Mouse (Mus musculus) adipocyte (in vitro differentiated cells): ENCODE measurements at regions not wholly inside any gene's neighbourhood (a gene's known extent, or its start where the extent isn't known, plus 50 kb on each side); places are given as distances from the start of the nearest gene placed in this dataset.
"Not testable (repeated sequence)": the region's sequence is repeated elsewhere in the genome, so short reads cannot be mapped to it uniquely, and the experiment has no call there.

Source experiments
- DNase-seq: peaks from one replicate; pipeline ENCODE4 v3.0.0-alpha.2; 2016; ENCODE audit warnings: low spot score

DNA sequence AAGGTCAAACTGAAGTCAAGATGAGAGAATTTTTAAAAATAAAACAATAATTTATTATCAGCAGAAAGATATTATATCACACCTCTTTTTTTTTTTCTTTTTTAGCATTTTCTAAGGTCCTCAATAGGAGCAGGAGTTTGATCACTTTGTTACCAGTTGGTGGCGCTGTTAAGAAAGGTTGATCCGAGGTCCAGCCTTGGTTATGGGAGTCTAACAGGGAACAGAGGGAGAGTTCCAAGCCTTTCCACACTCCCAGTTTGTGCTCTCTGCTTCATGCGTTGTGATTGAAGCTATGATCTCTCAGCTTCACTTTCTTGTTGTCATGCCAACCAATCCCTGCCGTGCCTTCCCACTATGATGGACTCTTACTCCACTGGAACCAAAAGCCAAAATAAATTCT lies 83.8 kb downstream of the Fam174a start:
- DNase-seq, result no peak

DNA sequence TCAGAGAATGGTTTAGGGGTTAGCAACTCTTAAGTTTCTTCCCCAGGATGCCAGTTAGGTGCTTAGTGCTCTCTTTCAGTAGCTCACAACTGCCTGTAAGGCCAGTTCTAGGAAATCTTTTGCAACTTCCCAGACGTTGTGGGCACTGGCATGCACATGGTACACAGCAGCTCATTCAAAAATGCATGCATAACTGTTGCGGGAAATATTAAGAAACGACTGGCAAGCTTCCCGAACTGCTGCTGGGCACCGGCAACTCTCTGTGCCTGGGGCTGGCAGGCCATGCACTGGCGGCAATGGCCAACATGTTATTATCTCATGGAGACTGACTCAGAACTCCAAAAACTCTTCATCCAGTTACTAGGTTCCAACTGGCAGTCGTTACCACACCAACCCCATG lies 86.3 kb downstream of the Fam174a start:
- DNase-seq, result no peak

DNA sequence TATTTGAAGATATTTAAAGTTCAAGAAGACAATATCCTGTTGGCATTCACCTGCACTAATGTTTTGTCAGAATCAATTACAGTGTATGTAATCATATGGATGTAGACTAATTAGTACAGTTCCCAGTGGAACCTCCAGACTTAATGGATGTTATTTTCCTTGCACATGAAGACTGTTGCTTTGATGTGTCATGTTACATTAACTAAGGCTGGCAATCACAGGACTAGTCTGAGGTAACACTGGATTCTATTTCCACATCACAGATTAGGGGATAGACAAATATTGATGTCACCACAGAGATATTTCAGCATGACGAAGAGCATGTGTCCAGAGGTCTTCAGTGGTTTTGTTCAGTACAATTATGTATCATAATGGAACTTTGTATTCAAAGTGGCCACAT lies 108.8 kb downstream of the Fam174a start:
- no peak for DNase-seq

DNA sequence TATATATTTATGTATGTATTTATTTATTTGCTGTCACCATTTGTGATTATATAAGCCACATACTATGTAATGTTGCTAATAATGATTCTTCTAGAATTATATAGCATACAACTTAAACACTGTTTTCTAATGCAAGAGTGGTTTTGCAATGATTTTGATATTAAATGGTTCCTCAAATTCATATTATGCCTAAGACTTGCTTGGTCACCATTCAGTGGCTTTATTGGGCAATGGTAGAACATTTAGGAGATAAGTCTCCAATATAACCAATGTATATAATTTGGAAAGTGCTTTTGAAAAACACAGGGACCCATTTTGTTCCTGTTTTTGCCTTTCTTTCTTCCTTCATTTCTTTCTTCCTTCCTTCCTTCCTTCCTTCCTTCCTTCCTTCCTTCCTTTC lies 112.0 kb downstream of the Fam174a start:
- DNase-seq, result no peak

DNA sequence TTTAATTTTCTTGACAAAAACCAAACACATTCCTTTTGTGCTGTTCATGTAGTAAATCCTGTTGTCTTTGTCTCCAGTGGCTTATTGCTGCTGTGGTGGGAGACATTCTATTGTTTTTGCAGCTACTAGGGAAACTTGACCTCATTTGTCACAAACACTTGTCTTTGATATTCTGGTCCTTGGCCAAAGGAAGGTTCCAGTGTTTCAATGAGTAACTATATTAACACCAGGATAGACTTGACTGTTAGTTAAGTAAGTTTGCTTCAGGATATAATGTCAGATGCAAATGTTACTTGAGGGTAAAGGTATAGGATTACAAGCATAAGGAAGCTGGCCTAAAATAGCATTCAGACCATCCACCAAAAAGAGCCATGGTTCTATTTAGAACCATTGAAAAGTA lies 123.7 kb downstream of the Fam174a start:
- no peak for DNase-seq

DNA sequence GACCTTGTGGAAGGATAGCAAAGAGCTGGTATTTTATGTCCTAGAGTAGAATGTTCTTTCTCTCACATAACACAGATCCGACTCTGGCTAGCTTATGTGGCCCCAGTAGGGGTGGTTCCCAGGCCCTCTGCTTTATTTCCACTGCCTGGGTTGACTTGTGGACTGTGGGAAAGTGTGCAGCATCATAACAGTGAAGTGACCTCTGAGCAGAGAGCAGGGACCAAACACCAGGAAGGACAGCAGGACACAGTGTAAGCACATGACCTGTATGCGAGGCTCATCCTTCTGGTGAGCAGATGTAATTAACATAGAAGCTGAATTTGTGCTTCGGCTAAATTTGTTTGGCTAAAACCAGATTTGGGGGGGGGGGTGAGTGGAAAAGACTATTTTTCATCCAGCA lies 132.1 kb downstream of the Fam174a start:
- DNase-seq, result no peak

DNA sequence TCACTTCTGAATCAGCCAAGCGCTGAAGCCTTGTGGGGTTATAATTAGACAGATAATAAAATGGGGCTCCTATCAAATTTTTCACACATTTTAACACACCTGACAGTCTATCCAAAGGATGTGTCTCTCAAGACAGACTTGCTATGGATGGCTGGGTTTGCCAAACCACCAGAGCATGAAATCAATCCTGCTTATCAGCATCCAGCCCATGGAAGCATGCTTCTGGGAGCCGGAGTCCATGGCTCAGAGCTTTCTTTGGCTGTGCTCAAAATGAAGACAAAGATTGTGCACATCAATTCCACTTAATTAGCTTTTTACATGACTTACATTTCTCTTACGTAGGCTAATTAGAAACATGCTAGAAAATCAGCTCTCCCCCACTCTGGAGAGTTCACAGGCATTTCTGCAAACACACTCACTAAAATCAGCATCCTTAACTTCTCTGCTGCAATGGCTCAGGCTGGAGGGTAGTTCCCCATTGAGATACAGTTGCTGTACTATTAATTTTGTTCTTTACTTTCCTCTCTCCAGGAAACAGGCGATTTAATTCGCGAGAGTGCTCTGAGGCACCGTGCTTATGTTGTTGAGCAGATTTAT lies 135.6 kb downstream of the Fam174a start:
- DNase-seq, result no peak

DNA sequence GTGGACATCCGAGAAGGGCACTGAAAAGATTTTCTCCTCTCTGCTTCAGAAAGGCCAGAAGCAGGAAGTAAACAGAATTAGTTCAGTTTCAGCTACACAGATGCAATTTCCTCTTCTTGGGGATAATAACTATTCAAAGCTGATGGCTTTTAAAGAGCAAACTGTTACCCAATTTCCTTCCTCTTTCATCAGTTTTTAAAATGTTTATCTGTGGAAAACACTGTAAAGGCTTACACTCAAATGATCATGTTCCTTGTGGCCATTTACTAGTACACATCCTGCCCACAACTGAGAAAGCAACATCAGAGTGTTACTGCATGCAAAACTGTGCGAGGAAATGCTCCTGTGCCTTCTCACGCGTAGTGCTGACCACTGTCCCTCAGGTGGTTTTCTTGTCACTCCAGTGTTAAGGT lies 137.5 kb downstream of the Fam174a start:
- no peak for DNase-seq

DNA sequence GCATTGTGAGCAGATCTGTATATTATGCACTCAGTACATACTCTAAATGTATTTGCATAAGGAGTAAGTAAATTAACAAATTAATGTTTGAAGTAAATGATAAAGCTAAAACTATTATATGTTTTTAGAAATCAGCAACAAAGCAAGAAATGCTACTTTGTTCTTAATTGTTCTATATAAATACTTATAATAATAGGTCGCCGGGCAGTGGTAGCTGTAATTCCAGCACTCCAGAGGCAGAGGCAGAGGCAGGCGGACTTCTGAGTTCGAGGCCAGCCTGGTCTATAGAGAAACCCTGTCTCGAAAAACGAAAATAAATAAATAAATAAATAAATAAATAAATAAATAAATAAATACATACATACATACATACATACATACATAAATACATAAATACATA lies 138.3 kb downstream of the Fam174a start:
- peak; percentile 90 for DNase-seq

DNA sequence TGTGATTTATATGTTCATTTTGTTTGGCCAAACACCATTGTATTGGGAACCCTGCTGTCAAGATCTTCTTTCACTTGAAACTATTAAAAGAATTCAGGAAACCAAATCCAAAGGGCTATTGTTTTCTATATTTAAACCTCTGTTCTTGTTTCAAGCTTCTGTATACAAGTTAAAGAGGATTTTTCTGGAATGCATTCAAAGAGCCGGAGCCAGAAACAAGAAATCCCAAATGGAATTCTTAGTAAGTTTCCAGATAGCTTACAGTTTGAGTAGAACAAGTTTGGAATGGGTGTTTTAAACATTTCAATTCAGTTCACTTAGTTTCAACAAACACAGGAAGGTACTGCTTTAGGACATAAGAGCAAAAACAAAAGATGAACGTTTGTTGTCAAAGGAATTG lies 140.8 kb downstream of the Fam174a start:
- no peak for DNase-seq

DNA sequence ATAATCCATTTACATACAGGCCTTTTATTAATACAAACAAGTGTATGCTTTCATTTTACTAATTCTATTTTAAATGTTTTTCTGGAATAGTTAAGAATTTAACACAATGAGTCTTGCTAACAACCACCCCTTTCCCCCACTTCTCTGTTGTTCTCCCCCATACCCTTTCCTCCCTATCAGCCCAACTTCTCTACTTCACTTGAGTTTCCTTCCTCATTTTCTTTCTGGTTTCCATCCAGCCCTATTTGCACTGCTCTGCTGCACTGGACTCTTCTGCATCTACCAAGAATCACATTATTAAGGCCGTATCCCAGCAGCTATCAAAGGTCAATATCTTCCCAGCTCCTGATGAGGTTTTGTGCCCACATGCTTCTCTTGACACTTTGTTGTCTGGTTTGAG lies 145.9 kb downstream of the Fam174a start:
- no peak for DNase-seq

DNA sequence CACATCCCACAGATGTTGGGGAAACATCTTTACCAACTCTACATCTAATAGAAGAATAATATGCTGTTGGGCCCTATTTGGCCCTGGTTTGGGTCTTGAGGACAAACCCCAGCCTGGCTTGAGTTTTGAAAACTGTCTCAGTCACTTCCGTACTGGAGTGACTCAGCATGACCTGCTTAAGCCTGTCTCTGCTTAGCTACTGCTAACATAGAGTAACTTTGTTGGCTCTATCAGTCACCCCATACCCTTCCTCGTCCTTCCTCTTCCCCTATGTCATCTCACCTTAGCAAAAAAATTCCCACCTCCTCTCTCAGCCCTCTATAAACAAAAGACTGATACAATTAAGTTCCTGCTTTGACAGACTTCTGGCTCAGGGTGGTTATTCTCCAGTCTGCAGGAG lies 154.7 kb downstream of the Fam174a start:
- DNase-seq, result no peak

DNA sequence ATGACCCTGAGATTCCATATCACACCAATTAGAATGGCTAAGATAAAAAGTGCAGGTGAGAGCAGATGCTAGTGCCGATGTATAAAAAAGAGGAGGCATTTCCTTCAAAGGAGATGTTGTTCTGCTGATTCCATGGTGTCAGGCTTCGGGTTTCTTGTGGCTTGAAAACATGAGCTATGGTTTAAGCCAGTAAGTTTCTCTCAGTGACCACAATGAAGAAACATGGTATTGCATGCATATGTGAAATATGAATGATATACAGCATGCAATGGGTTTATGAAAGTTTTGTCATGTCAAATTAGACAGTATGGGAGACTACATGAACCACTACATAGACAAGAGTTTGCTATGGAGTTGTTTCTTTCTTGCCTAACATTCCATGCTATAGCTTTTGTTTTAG lies 155.3 kb downstream of the Fam174a start:
- DNase-seq, result no peak

DNA sequence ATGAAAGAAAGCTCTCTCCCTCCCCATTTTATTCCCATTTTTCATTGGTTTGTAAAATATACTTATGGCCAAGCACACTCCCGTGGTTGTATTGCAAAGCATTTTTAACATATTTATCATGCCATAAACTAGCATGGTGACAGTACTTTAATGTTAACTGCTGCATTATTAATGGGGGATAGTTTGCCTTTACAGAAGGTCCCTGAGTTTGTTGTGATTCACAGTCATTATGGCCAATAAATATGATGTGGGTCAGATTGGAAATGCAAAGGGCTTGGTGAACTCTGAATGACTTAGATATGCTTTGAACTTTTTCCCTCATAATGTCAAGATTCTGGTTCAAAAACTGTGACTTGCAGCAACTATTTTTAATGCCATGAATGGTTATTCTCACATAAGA lies 157.1 kb downstream of the Fam174a start:
- DNase-seq, result no peak

DNA sequence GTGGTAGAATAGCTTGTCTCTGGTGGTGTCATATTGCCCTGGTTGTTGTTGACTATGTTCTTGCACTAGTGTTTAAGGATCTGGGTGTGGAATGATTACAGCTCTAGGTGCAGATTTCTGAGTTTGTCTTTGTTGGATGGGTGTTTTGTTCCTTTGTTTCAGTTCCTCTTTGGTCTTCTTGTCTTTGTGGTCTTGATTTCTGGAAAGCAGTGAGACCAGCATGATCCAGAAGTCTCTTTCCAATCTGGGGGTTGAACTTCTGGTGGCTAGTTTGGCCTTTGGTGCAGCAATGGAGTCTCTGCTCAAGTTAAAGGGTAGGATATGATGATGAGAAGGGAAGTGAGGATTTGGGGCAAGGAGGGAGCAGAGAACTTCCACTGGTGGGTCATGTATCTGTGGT lies 174.4 kb downstream of the St8sia4 start:
- no peak for DNase-seq

DNA sequence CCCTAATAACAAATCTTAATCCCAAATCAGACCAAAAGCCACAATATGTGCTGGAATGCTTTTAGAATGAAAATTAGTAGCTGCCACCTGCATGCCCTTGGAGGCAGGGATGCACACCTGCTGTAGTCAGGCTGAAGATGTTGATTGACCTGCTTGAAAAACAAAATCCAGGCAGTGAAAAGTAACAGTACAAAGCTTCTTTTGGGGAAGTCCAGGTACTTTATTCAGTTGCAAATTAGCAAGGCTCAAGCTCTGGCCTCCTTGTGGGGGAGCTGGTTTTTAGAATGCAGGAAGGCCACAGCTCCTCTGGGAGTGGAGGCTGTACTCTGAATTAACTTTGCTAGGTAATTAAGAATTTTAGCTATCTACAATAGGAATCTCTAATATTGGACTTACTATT lies 166.7 kb downstream of the St8sia4 start:
- not testable (repeated sequence) for DNase-seq

DNA sequence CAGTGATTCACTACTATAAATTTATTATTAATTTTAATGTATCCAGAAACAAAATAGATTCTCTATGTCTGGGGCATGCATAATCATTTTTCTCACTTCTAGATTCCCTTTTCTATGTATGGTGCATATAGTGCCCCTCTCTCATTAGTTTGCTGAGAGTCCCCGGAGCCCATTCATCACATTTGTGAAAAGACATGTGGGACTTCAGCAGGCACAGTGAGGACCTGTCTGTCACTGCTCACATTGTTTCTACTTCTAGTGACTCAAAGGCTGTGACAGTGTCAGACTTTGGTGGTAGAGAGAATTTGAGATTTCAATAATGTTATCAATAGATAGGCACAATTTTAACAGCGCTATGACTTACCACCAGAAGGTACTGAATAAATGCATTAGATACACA lies 158.7 kb downstream of the St8sia4 start:
- no peak for DNase-seq

DNA sequence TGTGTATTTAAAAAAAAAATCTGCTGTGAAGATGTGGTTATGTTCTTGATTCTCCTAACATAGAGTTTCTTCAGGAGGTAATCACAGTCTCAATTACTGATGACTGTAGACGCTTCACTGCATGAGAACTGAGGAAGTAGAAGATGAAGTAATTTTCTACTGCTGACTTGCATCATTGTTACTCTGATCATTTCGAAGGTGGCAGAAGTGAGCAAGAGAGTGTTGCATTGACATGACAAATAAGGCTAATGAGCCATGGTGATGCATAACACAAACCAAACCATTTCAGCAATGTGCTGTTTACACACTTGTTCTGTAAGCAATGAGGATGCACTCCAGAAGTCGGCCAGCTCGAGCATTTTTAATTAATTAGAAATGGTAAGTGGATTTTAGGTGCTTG lies 138.6 kb downstream of the St8sia4 start:
- DNase-seq, result no peak

DNA sequence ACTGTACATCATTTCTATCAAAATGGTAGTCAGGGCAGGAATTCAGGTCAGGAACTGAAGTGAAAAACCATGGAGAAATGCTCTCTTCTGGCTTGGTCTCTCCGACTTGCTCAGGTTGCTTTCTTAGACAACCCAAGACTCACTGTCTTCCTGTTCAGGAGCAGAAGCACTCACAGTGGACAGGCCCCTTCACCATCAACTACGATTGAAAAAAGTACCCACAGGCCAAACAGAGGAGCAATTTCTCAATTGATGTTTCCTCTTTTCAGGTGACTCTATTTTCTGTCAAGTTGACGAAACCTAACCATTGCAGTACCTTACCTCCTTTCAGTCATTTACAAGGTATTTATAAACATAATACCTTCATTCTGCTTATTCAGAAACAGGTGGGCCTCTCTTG lies 136.4 kb downstream of the St8sia4 start:
- no peak for DNase-seq
